9 mouse cellular contexts compared by ENCODE assay signal in the genomic region with DNA sequence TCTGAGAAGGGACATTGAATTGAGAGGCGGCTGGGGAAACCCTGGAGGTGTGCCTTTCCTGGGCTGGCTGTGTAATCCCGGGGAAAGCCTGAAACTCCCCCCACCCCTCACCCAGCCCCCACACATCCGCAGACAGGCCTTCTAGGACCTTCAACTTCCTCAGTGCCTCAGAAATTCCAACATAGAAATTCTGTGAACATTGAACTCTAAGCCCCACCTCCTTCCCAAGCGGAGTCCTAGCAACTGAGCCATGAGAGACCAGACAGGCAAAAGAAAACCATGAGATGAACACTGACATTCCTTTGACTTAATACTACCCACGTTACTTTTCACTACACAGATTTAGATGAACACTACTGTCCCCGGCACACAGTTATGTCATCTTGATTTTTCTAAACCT.
DNase-seq lines count a peak whose midpoint lies in the region; ATAC-seq and TF ChIP-seq lines count a peak whose summit lies in the region.
"Had no signal": no experiment of that assay in that cellular context is flagged by ENCODE, and none has a peak within 500 bp of the region (broad histone marks: within the 10 kb centered on the region; RNA-seq: fewer than 3 reads in every experiment).

No protein-coding gene starts in this region.

- ATAC-seq in lung, embryonic 14.5 days (ENCODE audit: insufficient read depth) = peak; percentile 78
- peak; percentile 63; the same call in 1 of the 2 replicates for ATAC-seq in stomach, embryonic 15.5 days (ENCODE audit: insufficient read depth, low FRiP score, low read depth)
- ATAC-seq: activated CD4-positive, CD25-positive, alpha-beta regulatory T cell, adult 4 months had no signal

- no peak overlapping the region for H3K9ac ChIP-seq in lung, embryonic 14.5 days
- H3K9ac ChIP-seq in stomach, embryonic 15.5 days = no peak overlapping the region

- no peak overlapping the region for H3K4me3 ChIP-seq in lung, embryonic 14.5 days (ENCODE audit: low read depth, low read length)
- H3K4me3 ChIP-seq in lung, adult 2 months (replicated peaks; ENCODE audit: extremely low read depth, low read depth, low read length) = no peak overlapping the region
- no peak overlapping the region for H3K4me3 ChIP-seq in embryonic fibroblast, embryonic 13.5 days (ENCODE audit: insufficient read depth, low read length)
- H3K4me3 ChIP-seq in stomach, embryonic 15.5 days (replicated peaks) = no peak overlapping the region

- TF ChIP-seq POLR2A in lung, adult 2 months (IDR thresholded peaks at IDR 0.05; ENCODE audit: borderline replicate concordance, extremely low read depth, low read depth, low read length) = no peak
- no peak for TF ChIP-seq POLR2A in embryonic fibroblast, embryonic 13.5 days (IDR thresholded peaks at IDR 0.05; ENCODE audit: low read depth, low read length)

- no peak for TF ChIP-seq CTCF in lung, embryonic 14.5 days (IDR thresholded peaks at IDR 0.05; ENCODE audit: low read depth)
- TF ChIP-seq CTCF in lung, adult 2 months (IDR thresholded peaks at IDR 0.05; ENCODE audit: insufficient read depth, low read length) = no peak
- TF ChIP-seq CTCF in embryonic fibroblast, embryonic 13.5 days (IDR thresholded peaks at IDR 0.05; ENCODE audit: borderline replicate concordance, insufficient read depth, low read length) = no peak

- peaks cover 25% of the 10 kb centered on the region for H3K4me1 ChIP-seq in lung, embryonic 14.5 days (ENCODE audit: insufficient read depth)
- H3K4me1 ChIP-seq in lung, adult 2 months (ENCODE audit: control insufficient read depth, insufficient read depth, low read length) = peaks cover 26% of the 10 kb centered on the region
- H3K4me1 ChIP-seq in embryonic fibroblast, embryonic 13.5 days (ENCODE audit: control insufficient read depth, insufficient read depth, low read length) = peaks cover 9% of the 10 kb centered on the region
- H3K4me1 ChIP-seq in stomach, embryonic 15.5 days = peaks cover 24% of the 10 kb centered on the region

- DNase-seq in lung, embryonic 14.5 days = peak; percentile 79
- no peak for DNase-seq in lung, adult 2 months
- DNase-seq in kidney, postnatal 10 days = peak; percentile 77
- DNase-seq in right cerebral cortex, adult 2 months (ENCODE audit: low spot score in 2 of 2) = no peak
- no peak for DNase-seq in ovary, postnatal 14 days (ENCODE audit: low spot score)
- DNase-seq in layer of hippocampus, adult 9-10 months (ENCODE audit: low spot score) = no peak

- H3K27me3 ChIP-seq in lung, embryonic 14.5 days (ENCODE audit: insufficient read depth, low read length) = no peaks in the 10 kb centered on the region
- H3K27me3 ChIP-seq in stomach, embryonic 15.5 days (replicated peaks) = no peaks in the 10 kb centered on the region

- peak overlapping the region; percentile 66; the same call in 1 of the 2 replicates for H3K27ac ChIP-seq in lung, embryonic 14.5 days (ENCODE audit: low read depth)
- H3K27ac ChIP-seq in embryonic fibroblast, embryonic 13.5 days (ENCODE audit: insufficient read depth, low read length) = peak overlapping the region; percentile 48; the same call in 1 of the 2 replicates
- H3K27ac ChIP-seq in stomach, embryonic 15.5 days = peak overlapping the region; percentile 71

- no peaks in the 10 kb centered on the region; the same call in 1 of the 2 replicates for H3K9me3 ChIP-seq in lung, embryonic 14.5 days (ENCODE audit: low read depth, low read length)
- H3K9me3 ChIP-seq in stomach, embryonic 15.5 days = no peaks in the 10 kb centered on the region

- no peaks in the 10 kb centered on the region for H3K36me3 ChIP-seq in lung, embryonic 14.5 days (ENCODE audit: insufficient read depth)
- no peaks in the 10 kb centered on the region for H3K36me3 ChIP-seq in stomach, embryonic 15.5 days

- 0 out of 2 replicates have a peak overlapping the region, but pooled peaks have one; percentile 3 for H3K4me2 ChIP-seq in lung, embryonic 14.5 days
- H3K4me2 ChIP-seq in stomach, embryonic 15.5 days = no peak overlapping the region

- 7% methylated on average over 6 of the region's 6 CpGs for WGBS in lung, embryonic 14.5 days
- 27% methylated on average over 6 of the region's 6 CpGs for WGBS in lung, adult 2 months
- 10% methylated on average over 6 of the region's 6 CpGs for WGBS in stomach, embryonic 15.5 days

Comparison
In these comparisons a context has a peak if more than half of its experiments do, and no peak if none do; other contexts are left out.
1. DNase-seq: peak in lung, embryonic 14.5 days (single experiment) and kidney, postnatal 10 days (single experiment); none in lung, adult 2 months (single experiment), right cerebral cortex, adult 2 months (0 of 2), ovary, postnatal 14 days (single experiment) and layer of hippocampus, adult 9-10 months (single experiment).
2. Peak in every context shown above with its lines, with median percentiles within 50 percentile points of each other: H3K27ac ChIP-seq.